8 mouse cellular contexts compared by ENCODE assay signal in the genomic region with DNA sequence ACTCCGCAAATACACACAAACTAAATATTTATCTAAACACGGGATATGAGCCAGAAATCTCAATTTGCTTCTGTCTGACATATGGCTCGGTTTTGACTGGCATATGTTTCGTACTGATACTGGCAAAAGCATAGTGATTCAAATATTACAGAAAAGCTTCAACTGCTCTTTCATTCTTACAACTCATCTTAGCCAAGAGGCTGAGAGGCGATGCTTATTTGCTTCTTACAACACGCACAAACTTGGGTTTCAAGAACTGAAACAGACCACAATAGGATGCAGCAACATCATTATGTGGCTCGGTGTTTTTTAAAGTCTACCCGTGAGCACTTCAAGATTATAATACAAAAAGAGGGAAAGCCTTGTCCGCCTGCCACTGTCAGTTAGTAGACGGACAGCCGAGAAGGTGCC. TPM values are rescaled to one million over a fixed set of nuclear protein-coding genes. Genes with fewer than 3 reads are reported as not detected.
DNase-seq lines count a peak whose midpoint lies in the region; ATAC-seq and TF ChIP-seq lines count a peak whose summit lies in the region.

No protein-coding gene starts in this region.

- H3K9ac ChIP-seq in kidney, embryonic 15.5 days = peak overlapping the region; percentile 88
- H3K9ac ChIP-seq in embryonic facial prominence, embryonic 14.5 days (ENCODE audit: low read depth, low read length) = peak overlapping the region; percentile 93
- peak overlapping the region; percentile 87; the same call in 1 of the 2 replicates for H3K9ac ChIP-seq in midbrain, embryonic 14.5 days (replicated peaks; ENCODE audit: low read length)

- ATAC-seq in kidney, embryonic 15.5 days (replicated peaks; ENCODE audit: low FRiP score) = no peak
- no peak for ATAC-seq in embryonic facial prominence, embryonic 14.5 days (ENCODE audit: low read depth)
- no peak for ATAC-seq in midbrain, embryonic 14.5 days (ENCODE audit: low FRiP score, low TSS enrichment)

- H3K9me3 ChIP-seq in kidney, embryonic 15.5 days (replicated peaks) = no peaks in the 10 kb centered on the region
- no peaks in the 10 kb centered on the region for H3K9me3 ChIP-seq in embryonic facial prominence, embryonic 14.5 days (ENCODE audit: control insufficient read depth, low read length)
- H3K9me3 ChIP-seq in midbrain, embryonic 14.5 days (ENCODE audit: control insufficient read depth, low read length) = no peaks in the 10 kb centered on the region

- peaks cover 23% of the 10 kb centered on the region for H3K4me1 ChIP-seq in kidney, embryonic 15.5 days
- no peaks in the 10 kb centered on the region for H3K4me1 ChIP-seq in embryonic facial prominence, embryonic 14.5 days (ENCODE audit: control insufficient read depth, insufficient read depth, low read length)
- H3K4me1 ChIP-seq in midbrain, embryonic 14.5 days (ENCODE audit: control insufficient read depth, insufficient read depth, low read length) = 0 out of 2 replicates have a peak, but pooled peaks cover 7% of the 10 kb centered on the region

- WGBS in kidney, embryonic 15.5 days = 26% methylated on average over 11 of the region's 11 CpGs
- 35% methylated on average over 11 of the region's 11 CpGs for WGBS in embryonic facial prominence, embryonic 14.5 days
- 31% methylated on average over 11 of the region's 11 CpGs for WGBS in midbrain, embryonic 14.5 days

- H3K36me3 ChIP-seq in kidney, embryonic 15.5 days = no peaks in the 10 kb centered on the region
- no peaks in the 10 kb centered on the region for H3K36me3 ChIP-seq in embryonic facial prominence, embryonic 14.5 days (ENCODE audit: control insufficient read depth, insufficient read depth, low read length)
- H3K36me3 ChIP-seq in midbrain, embryonic 14.5 days (ENCODE audit: control insufficient read depth, insufficient read depth, low read length) = no peaks in the 10 kb centered on the region

- peak overlapping the region; percentile 82 for H3K4me2 ChIP-seq in kidney, embryonic 15.5 days
- H3K4me2 ChIP-seq in embryonic facial prominence, embryonic 14.5 days (ENCODE audit: low read depth, low read length) = peak overlapping the region; percentile 84
- peak overlapping the region; percentile 71 for H3K4me2 ChIP-seq in midbrain, embryonic 14.5 days (ENCODE audit: low read length)

- DNase-seq in kidney, adult 11 months = no peak
- DNase-seq in MN1 (ENCODE audit: low spot score) = peak; percentile 19
- DNase-seq in embryonic facial prominence, embryonic 14.5 days (ENCODE audit: low spot score) = no peak
- peak; percentile 29 to 32 for DNase-seq in layer of hippocampus, adult 2 months (ENCODE audit: low spot score in 2 of 2)
- DNase-seq in midbrain, embryonic 14.5 days = peak; percentile 51
- no peak for DNase-seq in yolk sac, embryonic 10.5 days (ENCODE audit: low spot score)
- DNase-seq in thymus, postnatal 36 days = no peak

- H3K27ac ChIP-seq in kidney, embryonic 15.5 days = no peak overlapping the region
- no peak overlapping the region for H3K27ac ChIP-seq in embryonic facial prominence, embryonic 14.5 days (replicated peaks; ENCODE audit: low read depth, low read length)
- no peak overlapping the region for H3K27ac ChIP-seq in layer of hippocampus, adult 2 months
- H3K27ac ChIP-seq in midbrain, embryonic 14.5 days (replicated peaks; ENCODE audit: low read depth, low read length) = no peak overlapping the region

- no peak for TF ChIP-seq CTCF in layer of hippocampus, adult 2 months (conservative IDR thresholded peaks at IDR 0.05)

- H3K27me3 ChIP-seq in kidney, embryonic 15.5 days = no peaks in the 10 kb centered on the region
- no peaks in the 10 kb centered on the region for H3K27me3 ChIP-seq in embryonic facial prominence, embryonic 14.5 days (replicated peaks; ENCODE audit: control insufficient read depth, insufficient read depth, low read length)
- peaks cover 8% of the 10 kb centered on the region; the same call in 1 of the 2 replicates for H3K27me3 ChIP-seq in midbrain, embryonic 14.5 days (ENCODE audit: control insufficient read depth, insufficient read depth, low read length)

- H3K4me3 ChIP-seq in kidney, embryonic 15.5 days (replicated peaks) = peak overlapping the region; percentile 95
- H3K4me3 ChIP-seq in embryonic facial prominence, embryonic 14.5 days (ENCODE audit: low read depth, low read length) = peak overlapping the region; percentile 92
- H3K4me3 ChIP-seq in layer of hippocampus, adult 2 months = peak overlapping the region; percentile 43
- H3K4me3 ChIP-seq in midbrain, embryonic 14.5 days (replicated peaks; ENCODE audit: low read depth, low read length) = peak overlapping the region; percentile 70

RNA-seq across cellular contexts. Expression of gene Fndc3a, which starts 1.2 kb away (rescaled TPM):
- polyA plus RNA-seq in kidney, embryonic 15.5 days (2015; fragmentation: Nextera tagmentation; extraction: Ambion mirVana) = 52.4 and 55.4 TPM in 2 replicates
- 31.3 and 36.2 TPM in 2 replicates for polyA plus RNA-seq in embryonic facial prominence, embryonic 14.5 days (2014; fragmentation: Nextera tagmentation; extraction: Ambion mirVana)
- total RNA-seq in layer of hippocampus, adult 2 months (2021) = 10 to 100 TPM; 38.0 to 39.6 TPM
- polyA plus RNA-seq in midbrain, embryonic 14.5 days (2014; fragmentation: Nextera tagmentation; extraction: Ambion mirVana) = 44.9 and 48.7 TPM in 2 replicates

Comparison
In these comparisons a context has a peak if more than half of its experiments do, and no peak if none do; other contexts are left out.
1. H3K4me3 ChIP-seq: peak in every context shown above with its lines; median percentile 95 in kidney, embryonic 15.5 days; 92 in embryonic facial prominence, embryonic 14.5 days; 70 in midbrain, embryonic 14.5 days; 43 in layer of hippocampus, adult 2 months.
2. DNase-seq: peak in MN1 (single experiment), layer of hippocampus, adult 2 months (2 of 2) and midbrain, embryonic 14.5 days (single experiment); none in kidney, adult 11 months (single experiment), embryonic facial prominence, embryonic 14.5 days (single experiment), yolk sac, embryonic 10.5 days (single experiment) and thymus, postnatal 36 days (0 of 2).
3. Peak in every context shown above with its lines, with median percentiles within 50 percentile points of each other: H3K4me2 ChIP-seq and H3K9ac ChIP-seq.